Mouse (Mus musculus) cerebellum, adult 9-11 months (tissue): ENCODE measurements at regions not wholly inside any gene's neighbourhood (a gene's known extent, or its start where the extent isn't known, plus 50 kb on each side); places are given as distances from the start of the nearest gene placed in this dataset.

Experiments
- DNase-seq: peaks from one replicate; pipeline ENCODE4 v3.0.0; 2022

DNA sequence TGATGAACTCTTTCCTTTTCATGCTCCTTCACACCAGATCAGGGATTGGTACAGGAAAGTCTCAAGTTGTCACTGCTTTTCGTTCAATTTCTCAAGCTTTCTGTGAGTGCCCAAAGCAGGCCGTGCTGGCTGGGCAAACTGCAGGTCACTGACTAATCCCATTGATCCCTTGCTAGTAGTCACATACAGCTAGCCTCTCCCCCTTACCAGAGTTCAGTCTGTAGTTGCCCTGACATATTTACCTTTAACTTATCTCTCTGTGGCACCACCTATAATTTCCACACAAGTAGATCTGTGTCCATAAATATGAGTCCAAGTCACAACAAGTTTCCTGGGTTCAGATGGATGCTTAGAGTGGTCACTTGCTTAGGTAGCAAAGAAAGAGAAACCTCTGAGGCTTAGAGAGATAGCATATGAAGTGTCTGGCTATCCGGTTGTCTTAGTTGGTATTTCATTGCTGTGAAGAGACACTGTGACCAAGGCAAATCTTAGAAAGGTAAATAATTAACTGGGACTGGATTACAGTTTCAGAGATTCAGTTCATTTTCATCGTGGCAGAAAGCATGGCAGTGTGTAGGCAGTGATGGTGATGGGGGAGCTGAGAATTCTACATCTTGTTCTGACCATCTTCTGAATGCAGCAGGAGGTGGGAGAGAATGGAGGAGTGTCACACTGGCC is 362.8 kb upstream of the Pcsk5 start:
- no peak for DNase-seq

DNA sequence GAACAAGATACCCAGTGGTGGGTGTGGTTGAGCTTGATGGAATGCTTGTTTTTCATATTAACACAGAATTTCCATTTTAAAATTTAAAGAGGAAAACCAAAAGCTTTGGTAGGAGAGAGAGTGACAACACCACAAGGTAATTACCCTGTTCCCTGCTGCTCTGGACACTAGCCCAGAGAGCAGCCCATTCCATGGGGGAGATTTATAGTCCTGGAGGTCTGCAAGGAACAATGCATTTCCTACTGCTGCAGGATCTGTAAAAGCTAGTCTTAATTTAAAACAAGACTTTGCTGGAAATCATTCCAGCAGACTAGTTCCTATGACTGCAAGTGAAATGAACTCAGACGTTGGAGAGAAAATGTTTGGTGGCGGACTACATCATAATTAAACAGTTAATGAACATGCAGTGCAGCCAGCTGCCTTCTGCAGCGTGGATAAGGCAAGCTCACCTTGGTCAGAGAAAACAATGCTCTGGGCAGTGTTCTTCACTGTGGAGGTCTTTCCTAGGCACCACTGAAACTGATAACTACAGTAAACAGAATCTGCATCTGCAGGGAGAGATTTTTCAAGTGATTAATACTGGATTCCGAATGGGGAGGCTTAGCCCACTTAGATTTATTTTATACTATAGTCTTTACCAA is 351.8 kb upstream of the Pcsk5 start:
- no peak for DNase-seq

DNA sequence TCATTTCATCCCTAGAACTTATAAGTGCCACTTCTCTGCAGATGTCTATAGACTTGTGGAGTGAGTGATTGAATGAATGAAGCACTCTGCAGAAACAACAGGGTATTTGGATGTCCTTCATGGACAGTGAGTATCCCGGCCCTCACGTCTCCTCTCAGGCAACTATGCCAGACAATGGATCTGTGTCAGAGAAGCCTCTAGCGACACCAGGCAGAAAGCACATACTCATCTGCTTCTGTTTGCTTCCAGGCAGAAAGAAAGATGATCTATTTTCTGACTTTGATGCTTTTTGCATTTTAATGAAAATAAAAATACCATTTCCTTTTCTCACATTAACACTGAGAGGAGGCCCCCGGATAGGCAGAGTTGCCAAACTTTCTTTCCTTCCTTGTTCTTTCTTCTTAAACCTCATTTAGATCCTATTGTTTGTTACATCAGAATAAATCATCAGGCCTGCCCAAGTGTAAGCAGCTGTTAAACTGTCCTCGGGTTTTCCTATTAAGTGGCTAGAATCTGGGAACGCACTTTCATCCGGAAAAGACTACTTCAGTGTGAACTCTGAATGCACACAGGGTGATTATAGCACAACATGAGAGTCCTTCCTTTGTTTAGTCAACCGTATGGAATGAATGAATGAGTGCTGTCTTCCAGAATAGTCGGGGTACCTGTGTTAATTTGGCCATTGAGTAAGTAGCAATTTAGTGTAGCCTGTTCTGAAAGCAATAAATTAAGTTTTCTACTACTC is 350.9 kb upstream of the Pcsk5 start:
- no peak for DNase-seq

DNA sequence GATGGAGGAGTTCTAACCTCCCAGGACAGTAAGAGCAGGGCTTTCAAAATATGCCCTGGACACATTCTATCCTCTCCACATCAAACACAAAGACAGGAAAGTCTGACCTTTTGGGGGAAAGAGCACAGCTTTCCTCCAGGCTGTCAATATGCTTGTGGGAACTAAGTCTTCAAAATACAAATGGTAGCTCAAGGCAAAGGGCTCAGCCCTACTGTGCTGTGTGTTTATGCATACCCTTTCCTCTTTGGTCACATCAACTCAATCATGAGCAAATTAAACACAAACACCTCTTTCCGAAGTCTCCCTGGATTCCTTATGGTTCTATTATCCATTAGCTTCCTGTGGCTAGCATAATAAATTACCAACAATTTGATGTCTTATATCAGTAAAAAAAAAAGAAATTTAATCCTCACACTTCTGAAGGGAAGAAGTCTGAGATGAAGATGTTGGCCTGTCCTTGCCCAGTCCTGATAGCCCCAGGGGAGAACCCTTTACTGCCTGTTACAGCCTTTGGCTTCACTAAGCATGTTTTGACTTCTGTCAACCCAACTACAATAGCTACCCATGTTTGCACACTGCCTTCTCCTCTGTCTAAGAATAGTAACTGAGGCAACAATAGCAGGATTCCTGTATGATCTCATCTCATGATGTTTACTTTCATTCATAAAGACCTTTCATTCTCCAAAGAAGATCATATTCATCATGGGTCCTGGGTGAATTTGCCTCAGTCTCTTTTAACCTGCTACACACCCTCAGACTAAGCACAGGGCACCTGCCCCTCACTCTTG is 348.5 kb upstream of the Pcsk5 start:
- DNase-seq, result no peak

DNA sequence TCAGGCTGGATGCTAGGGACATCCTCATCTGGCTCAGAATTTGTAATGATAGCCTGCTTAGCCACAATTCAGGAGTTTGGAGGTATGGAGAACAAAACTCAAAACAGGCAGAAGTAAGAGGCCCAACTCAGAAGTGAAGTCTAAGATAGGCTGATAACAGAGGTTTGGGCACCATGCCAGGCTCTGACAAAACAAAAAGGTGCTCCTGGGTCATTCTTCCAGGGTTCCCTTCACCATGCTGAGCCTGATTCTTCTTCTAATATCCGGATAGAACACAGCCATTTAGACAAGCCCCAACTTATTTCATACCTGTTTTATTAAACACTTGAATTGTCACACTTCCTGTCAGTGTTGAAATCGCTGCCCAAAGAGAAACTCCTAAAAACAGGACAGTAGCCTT is 347.8 kb upstream of the Pcsk5 start:
- no peak for DNase-seq

DNA sequence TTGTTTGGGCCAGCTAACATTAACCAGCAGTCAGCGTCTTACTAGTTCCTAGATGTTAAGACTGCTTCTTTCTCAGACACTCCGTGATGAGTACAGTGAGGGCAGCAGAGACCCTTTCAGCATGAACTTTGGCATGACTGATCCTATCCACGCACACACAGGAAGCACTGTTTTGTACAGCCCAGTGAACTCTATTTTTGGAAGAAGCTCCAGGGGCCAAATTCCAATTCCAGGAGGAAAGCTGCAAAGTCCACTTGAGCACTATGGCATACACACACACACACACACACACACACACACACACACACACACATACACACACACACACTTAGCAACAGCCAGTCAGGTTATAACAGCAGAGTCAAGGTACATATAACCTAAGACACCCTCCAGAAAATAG is 338.8 kb upstream of the Pcsk5 start:
- DNase-seq, result no peak

DNA sequence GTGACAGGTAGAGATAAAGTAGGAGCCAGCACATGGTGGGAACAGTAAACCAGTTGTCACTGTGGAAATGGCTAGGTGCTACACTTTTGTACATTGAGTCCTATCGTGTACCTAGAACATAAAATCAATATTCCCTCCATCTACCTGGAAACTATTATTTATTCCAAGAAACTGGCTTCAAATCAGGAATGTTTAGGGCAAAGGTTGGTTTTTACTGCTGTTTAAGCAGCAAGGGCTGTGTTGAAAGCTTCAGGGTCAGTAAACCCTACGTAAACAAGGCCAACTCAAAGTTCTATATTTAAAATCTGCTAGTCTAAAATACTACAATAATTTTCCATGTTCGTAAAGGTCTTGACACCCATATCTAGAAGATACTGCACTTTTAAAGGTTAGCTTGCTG is 309.1 kb upstream of the Pcsk5 start:
- no peak for DNase-seq

DNA sequence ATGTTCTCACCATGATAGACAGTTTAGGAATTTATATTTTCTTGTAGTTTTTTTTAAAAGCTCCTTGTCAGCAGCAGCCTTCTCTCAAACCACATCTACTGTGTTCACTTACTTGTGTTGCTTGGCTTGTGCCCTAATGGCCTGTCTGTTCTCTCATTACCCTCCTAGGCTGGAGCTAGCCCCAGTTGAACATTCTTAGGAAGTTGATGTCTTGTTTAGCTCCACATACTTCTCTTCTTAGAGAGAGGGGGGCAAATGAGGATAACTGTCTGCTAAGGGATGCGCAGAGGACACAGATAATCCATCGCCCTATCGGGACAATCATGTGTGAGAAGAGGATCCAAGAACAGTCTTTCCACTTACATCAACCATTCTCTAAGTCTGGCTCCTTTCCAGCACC is 293.5 kb upstream of the Pcsk5 start:
- no peak for DNase-seq

DNA sequence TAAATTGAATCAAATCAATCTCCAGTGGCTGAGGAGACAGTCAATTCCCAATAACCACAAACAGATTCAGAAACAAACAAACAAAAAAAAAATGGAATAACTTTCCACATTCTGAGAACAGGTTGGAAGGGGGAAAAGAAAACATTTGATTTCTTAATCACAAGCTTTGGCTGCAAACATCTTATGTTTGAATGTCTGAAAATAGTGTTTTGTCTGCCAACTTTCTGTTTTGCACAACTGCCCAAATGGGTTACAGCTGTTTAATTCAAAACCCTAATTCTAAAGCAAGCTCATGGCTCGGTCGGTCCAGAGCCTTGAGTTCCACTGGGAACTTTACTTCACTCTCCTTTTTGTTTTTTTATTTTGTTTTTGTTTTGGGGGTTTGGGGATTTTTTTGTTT is 291.4 kb upstream of the Pcsk5 start:
- DNase-seq, result no peak

DNA sequence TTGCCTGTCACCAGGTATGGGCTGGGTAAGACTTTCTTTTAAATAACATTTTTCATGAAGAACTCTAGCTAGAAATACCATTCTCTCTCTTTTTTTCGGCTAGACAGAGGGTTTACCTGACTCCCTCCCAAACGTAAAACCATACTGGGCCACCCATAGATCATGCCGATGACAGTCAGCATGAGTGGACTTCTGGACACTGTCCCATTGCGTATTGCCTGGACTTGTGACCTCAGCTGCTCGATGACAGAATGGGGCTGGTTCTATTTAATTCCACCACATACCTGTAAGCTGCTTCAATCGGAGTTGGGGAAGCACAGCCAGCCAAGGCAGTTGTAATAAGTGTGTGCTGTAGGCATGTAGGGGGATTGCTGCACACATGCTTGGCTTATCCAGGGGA is 268.8 kb upstream of the Pcsk5 start:
- DNase-seq, result no peak

DNA sequence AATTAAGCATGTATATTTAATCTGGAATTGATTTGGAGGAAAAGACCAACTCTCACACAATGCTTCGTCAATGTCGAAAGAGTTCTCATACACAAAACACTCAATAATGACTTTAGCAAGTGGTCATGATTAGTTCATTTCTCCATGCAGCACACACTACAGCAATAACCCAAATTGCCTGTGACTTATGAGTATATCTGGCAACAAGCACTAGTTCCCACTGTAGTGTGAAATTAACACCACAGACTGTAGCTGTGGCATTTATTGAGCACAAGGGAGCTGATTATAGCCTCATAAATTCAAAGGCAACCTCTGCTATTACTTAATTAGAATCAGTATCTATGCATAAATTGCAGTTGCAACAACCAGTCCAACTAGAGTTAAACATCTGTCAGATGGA is 267.2 kb upstream of the Pcsk5 start:
- DNase-seq, result no peak

DNA sequence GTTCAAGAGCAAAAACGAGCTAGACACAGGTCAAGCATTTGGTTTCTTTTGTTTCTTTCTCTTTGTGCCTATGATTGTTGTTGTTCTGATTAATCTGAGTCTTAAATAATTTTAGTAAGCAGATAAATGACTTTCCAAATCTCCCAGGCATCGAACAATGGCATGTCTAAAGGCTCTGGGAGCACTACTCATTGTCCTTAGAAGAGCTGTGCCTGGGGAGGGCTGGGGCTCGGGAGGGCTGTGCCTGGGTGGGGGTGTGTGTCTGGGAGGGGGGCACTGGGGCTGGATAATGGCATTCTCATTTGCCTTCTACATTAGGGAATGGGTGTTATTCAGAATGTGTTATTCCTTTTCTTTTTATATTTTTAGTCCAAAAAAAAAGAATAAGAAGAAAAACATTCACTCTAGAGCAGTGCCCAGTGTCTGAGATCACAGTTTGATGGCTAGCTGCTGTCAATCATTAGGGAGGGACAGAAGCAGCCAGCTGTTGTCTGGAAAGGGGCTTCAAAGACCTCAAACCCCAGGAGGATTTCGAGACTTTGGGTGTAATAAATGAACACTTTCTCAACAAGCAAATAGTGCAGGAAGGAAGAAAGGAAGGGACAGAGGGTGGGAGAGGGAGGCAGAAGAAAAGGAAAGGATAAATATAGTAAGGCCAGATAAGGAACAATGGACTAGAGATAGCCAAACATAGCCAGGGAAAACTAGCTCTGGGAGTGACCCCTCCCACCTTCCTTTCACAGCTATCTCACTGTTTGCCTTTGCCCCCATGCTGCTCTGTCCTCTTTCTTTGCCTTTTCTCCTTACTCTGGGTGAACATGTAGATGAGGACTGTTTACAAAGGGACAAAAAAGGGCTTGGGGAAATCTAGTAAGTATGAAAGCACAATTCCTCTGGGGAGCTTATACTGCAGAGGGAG is 264.2 kb upstream of the Pcsk5 start:
- DNase-seq, result no peak

DNA sequence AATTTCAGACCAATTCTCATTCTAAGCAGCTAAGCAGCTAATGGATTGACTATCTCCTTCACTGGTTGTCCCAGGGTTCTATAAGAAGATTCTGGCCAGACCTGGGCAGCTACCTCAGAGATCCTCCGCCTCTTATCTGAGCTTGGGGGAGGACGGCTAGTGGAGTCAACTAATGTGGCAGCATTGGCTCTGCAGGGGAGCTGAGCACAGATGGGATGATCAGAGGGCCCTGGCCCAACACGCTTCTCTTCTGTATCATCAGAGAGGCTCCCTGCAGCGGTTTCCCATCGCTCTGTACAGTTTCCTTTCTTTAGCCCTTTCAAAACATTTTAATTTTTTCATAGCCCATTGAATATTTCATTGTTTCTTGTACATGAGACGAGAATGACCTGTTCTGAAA is 245.9 kb upstream of the Pcsk5 start:
- peak; percentile 50 for DNase-seq

DNA sequence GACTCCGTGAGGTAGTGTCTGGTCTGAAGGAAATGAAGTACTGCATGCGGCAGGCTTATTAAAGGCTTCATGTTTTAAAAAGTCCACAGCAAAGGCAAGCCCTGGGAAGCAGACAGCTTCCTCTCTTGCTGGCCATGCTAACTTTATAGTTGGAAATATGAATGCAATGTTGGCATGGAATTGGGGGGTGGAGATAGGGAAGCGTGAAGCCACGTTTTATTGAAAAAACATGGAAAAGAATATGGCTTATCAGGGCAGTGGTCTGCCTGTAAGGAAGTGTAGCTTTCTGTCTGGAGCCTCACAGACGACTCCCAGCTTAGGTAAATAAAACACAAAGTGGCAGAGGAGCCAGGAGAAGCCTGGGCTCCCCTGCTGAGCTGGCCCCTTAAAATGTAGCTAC is 231.5 kb upstream of the Pcsk5 start:
- DNase-seq, result no peak

DNA sequence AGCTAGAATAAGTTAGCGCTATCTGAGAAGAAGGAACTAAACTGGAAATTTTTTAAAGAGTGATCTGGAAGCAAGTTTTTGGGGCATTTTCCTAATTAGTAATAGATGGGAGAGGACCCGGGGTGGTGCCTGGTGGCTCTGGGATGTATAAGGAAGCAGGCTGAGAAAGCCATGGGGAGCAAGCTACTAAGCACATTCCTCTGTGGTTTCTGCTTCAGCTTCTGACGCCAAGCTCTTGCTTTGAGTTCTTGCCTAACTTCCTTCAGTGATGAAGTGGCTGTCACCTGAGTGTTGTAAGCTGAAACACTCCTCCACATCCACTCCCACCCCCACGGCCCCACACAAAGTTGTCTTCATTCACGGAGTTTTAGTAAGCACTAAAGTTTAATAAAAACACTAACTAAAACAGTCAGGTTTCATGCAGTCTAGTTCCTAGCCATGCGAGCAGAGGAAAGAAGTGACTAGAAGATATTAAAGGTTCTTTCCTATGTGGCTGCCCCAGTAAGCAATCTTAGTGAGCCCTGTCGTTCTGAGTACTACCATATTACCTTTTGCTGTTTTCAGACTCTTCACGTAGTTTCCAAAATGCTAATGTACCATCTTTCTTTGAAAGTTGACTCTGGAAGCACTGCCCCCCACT is 230.5 kb upstream of the Pcsk5 start:
- no peak for DNase-seq

DNA sequence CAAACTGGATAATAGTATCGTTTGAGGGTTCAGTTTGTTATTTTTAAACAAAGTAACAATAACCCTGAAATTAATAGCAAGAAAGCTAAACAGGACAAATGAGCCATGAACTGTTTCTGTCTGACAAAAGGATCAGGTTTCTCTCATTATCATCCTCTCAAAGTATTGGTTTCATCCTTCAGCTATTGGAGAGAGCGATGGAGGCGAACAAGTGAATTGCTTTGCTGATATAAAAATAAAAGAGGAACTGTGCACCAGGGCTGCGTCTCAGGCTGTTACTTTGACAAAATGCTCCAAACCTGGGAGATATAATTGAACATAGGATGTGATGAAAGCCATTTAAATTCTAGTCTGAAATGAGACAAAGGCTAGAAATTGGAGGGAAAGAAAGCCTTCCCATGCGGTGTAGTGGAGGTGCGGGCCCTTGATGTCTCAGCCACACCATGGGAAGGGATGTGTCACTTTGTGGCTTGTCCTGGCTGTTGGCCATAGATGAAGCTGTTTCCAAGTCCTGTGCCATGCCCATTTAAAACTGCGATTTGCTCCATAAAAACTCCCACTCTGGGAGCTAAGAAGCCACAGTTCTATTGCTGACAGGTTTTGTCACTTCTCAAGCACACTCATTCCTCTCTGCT is 219.9 kb upstream of the Pcsk5 start:
- no peak for DNase-seq

DNA sequence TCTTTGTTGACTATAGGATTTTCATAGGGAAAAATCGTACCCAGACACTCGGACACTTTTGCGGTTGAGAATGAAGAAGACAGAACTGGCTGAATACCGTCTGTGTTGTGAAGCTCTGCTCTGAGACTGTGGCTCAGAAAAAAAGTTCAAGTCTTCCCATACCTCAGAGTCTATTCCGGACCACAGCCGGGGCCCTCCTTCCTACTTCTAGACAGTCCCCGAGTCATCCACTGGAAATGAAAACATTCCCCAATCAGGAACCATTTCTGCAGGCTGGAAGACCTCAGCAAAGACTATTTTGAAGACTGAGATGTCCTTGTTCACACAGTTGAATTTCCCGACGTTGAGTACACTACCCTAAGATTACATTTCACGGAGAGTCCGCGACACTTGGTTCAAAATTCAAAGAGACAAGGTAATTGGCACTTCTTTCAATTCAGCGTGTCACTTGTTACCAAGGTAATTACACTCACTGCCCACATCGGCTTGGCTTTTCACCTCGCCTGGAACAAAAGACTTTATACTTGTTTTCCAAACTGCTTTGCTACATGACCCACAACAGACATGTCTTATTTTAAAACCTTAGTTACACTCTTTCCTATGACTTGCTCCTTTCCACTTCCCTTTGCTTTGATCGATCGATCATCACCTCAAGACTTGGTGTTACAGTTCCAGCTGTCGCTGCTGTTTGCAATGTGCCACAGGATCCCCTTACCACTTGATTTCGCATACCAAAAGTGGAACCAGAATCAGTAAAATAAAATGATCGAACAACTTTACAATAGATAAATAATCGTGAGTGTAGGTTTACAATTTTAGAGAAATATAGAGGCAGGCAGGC is 219.2 kb upstream of the Pcsk5 start:
- DNase-seq, result no peak

DNA sequence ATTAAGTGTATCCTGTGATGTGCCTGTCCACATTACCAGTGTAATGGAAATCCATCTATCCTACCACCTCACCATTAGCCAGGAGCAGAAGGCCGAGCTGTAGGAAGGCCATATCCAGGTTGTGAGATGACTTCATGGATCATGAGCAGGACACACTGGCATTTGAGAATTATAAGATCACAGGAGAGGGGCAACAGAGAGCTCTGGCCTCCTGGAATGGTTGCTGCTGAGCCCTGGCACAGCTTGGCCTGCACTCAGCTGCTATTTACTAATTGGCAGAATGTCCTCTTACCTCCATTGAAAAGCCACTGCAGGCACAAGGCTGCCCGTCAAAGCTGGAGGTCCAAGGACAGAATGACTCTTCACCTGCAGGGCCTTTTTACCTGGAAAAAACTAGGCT is 212.9 kb upstream of the Pcsk5 start:
- peak; percentile 28 for DNase-seq

DNA sequence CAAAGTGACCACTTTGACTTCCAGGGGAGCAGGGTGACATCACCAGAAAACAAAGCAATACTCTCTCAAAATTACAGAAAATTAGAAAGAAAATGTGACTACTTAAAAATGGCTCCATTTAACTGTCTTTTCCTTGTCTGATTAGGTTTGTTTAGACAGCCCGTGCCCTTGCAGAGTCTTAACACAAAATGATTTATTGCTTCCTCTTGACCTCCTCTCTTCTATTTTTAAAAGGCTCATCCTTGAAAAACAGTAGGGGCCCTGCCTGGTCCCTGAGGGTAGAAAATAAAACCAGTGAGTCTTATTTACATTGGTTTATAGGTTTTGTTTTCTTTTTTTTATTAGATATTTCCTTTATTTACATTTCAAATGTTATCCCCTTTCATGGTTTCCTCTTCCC is 196.8 kb upstream of the Pcsk5 start:
- no peak for DNase-seq

DNA sequence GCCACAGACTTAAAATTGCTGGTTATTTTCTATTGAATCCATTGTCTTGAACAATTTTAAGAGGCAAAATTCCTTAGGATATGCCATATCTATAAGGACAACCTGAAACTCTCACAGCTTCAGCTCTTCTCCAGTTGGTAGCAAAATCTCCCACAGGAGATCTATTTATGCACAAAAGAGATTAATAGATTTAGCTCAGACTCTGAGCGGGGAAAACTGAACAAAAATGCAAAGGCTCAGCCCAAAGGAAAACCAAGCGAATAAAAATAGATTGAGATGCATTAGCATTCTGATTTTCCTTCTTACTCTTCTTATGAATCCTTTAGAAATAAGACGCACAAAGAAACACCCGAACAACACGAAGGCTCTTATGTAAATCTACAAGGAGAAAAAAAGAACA is 196.2 kb upstream of the Pcsk5 start:
- DNase-seq, result no peak

DNA sequence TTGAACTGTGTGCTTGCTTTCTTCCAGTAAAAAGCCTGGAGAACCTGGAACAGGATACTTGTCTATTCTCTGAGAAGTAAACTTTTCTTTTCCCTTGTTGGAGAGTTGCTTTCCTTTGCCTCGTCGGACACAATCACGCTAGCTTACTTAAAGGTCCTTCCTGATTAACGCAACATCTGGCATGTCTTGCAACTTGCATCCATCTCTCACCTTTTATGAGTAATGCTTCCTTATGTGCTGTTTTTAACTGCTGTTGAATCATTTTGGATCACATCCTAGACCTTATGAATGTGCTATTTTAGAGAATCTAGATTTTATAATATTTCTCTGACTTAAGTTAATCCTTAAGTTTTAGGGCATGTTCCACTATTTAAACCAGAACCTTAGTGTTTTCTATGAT is 188.4 kb upstream of the Pcsk5 start:
- DNase-seq, result no peak
